Mouse (Mus musculus) kidney, adult 11 months (tissue): ENCODE measurements around the gene Ebf1.

Source experiments
- DNase-seq: peaks from one replicate; pipeline ENCODE4 v3.0.0; 2022

The Ebf1 gene

DNA sequence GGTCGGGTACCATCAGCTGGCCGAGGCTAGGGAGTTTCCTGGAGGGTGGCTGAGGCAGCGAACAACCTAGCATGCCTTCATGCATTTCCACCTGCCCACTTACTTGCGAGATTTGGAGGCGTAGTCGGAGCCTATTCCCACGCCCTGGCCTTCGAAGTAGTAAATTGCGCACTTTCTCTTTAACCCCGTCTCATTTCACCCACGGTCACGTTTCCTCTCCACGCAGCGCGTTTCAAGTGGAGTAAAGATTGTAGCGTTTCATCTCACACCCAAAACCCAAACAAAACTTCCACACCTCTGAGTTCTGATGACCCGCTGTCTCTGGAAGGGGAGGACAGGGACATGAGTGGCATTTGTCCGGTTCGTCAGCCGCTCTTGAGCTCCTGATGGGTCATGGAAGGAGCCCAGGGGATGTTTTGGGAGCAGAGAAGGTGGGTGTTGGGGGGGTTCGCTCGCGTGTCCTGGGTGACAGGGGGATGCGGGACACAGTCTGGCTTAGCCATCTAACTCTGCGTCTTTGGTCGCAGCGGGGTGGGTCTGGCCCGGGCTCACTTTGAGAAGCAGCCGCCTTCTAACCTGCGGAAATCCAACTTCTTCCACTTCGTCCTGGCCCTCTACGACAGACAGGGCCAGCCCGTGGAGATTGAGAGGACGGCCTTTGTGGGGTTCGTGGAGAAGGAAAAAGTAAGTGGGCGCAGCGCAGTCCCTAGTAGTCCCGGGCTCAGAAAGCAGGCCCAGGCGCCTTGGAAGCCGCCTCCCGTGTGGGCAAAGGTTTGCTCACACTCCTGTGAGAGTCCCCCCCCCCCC, 3.0 kb downstream of the Ebf1 start:
- DNase-seq: no peak

DNA sequence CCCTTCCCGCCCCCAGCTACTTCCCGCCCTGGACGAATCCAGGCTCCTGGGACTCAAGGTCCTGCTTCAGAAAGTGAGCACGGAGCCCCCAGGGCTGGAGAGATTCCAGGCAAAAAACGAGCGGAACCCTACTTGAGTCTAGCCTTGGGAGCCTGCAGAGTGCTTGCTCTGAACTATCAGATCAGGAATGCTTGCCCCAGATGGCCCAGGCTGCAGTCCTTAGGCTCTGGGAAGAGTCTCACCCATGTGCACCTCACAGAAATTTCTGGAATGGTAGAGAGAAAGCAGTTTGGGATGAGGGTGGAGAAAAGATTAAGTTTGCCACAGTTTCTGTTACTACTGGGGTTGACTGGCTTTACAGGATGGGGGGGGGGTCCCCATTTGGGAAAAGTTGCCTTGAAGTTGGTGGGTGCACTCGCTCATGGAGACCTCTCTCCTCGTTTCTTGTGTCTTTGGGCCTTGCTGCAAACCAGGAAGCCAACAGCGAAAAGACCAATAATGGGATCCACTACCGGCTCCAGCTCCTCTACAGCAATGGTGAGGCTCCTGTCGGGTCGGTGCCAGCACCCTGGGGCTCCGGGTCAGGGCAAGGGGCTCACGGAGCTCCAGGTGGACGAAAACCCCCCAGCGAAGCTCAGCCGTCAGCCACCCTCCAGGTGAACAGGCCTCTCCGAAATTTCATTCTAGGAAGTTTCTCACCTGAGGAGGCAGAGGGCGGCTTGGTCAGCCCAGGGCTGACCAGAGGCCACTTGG, 3.8 kb downstream of the Ebf1 start:
- DNase-seq: no peak

DNA sequence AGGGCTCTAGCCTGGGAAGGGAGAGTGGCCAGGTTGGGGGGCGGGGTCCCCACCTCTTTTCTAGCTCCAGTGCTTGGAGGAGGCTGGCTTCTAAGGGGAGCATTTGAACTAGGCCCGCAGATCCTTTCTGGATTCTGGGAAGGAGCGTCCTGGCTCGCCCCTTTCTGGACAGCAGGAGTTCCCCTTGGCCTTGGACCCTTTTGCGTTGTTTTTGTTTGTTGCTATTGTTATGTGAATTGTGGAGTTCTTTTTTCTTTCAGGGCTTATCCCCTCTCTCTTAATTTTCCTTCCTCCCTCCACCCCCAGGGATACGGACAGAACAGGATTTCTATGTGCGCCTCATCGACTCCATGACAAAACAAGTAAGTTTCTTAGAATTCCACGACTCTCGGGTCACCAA, 4.5 kb downstream of the Ebf1 start:
- no peak for DNase-seq

DNA sequence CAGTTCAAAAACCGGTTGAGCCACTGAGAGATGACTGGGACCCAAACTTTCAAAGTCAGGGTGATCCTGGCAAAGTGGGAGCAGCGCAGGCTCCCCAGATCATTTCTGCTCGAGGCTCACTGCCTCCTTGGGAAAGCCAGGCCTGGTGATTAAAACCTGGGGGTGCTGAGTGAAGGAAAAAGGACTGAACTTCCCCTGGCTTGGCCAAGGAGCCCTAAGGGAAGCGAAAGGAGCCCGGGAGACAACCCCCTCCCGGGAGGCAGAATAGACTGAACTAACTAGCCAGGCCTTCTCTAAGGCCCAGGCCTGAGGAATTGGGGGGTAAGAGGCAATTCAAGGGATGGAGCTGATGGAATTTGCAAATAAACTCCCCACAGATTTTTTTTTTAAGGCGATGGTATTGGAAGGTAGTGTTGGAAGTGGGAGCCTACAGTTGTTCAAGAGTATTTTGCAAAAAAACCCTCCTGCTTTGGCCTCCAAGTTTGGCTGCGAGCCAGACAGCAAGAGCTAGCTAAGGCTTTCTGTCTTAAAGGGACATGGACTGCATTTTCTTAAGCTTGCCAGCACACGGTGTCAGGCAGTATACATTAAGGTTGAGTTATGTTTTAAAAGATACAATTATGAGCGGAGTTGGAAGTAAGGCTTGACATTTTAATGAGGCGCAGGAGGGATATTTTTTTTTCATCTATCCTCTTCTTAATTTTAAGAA, 5.1 kb downstream of the Ebf1 start:
- no peak for DNase-seq

DNA sequence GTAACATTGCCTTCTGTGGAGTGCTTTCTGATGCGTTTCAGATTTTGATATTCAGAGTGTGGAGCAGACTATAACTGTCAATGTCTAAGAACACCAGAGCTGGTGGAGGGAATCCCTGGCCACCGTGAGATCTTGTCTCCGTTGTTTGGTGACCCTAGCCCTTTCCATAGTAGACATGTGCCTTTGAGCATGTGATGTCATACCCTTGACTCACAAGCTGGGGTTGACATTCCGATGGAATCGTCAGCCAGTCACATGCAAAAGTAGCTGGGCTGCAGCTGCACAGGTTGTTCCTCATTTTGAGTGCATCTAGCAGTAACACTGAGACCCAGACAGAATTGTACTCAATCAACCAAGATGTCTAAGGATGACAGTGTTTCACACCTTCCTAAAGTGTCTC, 7.4 kb downstream of the Ebf1 start:
- DNase-seq: no peak

- no peak for DNase-seq
Observed at GRCm38 (mm10) chr11:44626065-44626464, 8.9 kb downstream of the Ebf1 start.

- DNase-seq: no peak
Observed at GRCm38 (mm10) chr11:44628412-44628811, 11.3 kb downstream of the Ebf1 start.

- DNase-seq: no peak
Observed at GRCm38 (mm10) chr11:44632064-44632968, 15.2 kb downstream of the Ebf1 start.

DNA sequence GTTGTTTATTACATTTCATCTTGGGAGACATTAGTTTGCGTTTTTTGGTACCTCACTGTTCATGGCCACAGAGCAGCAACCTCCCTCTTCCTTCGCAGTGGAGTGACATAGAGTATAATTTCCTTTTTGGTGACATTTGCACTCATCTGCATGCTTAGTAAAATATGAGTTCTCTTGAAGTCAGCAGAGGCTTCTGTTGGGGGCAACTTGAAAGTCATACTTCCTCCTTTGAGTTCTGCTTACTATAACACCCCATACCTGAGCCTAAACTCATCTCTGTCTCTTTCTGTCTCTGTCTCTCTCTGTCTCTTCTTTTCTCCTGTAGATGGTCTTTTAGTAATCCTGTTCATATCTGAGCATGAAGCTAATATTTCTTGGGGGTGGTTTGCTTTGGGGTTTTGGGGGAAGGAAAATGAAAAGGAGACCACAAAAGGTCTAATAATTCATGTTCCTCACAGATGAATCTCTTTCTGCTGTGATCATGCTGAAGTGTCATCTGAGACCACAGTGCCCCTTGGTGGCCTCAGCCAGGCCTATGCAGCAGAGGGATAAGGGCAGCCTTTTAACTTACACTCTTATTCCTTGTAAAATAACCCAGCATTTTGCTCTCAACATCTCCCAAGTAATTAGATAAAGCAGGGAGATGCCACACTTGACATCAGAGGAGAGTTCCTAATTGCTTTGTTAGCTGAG, 16.0 kb downstream of the Ebf1 start:
- DNase-seq: no peak

- DNase-seq: no peak
Observed at GRCm38 (mm10) chr11:44634552-44635193, 17.6 kb downstream of the Ebf1 start.

DNA sequence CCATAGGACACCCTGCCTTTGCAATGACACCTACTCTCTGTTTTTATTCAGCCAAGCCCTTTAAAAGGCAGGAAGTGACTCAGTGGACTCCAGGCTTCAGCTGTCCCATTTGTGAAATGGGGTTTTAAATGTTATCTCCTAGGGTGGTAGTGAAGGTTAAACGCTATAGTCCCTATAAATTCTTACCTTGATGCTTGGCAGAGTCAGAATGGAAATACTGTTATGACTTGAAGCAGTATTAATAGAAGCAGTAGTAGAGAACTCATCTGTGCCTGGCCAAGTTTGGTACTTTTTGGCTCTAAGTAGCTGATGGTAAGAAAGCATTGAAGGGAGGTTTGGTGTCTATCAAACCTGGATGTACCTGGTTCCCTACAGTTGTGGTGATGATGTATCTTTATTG, 19.1 kb downstream of the Ebf1 start:
- no peak for DNase-seq

DNA sequence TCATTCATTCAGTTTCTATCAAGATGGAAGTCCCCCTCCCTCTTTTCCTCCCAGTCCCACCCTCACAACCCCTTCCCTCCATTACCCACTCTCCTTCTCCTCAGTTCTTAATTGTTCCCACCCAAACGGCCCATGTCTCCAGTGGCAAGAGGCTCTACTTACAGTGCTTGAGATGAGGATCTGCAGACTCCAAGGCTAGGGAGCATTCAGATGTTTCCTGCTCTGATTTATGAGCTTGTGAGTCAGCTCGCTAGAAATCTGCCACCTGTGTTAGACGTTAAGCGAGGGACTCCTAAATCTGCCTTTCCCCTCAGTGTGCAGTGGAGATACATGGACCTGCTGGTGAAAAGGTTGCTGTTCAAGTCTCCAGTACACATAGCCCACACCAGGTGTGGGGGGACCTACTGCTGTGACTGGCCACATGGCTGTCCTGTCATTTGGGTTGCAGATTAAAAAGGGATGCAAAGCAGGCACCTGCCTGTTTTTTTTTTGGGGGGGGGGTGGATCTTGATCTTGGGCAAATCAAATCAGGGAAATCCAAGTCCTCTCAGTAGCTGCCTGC, 21.2 kb downstream of the Ebf1 start:
- no peak for DNase-seq

DNA sequence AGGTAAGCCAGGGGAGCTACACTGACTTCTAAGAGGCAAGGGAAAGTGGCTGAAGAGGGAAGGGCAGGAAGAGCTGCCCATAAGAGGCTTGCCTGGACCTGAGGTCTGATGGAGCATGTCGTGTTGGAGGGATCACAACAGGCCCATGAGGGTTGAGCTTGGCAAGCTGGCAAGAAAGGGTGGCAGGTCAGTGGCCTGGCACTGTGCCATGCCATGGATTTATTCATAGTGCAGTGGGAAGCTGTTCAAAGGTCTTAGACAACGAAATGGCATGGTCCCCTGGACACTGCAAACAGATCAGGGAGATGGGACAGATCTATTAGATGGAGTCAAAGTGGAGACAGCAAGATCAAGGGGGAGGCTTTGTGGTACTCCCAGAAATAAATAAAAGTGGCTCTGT, 24.4 kb downstream of the Ebf1 start:
- DNase-seq: peak; percentile 20

GRCm38 (mm10) chr11:44654340-44655019, 37.4 kb downstream of the Ebf1 start:
- DNase-seq: no peak

- DNase-seq: no peak
Observed at GRCm38 (mm10) chr11:44655468-44655867, 38.4 kb downstream of the Ebf1 start.

DNA sequence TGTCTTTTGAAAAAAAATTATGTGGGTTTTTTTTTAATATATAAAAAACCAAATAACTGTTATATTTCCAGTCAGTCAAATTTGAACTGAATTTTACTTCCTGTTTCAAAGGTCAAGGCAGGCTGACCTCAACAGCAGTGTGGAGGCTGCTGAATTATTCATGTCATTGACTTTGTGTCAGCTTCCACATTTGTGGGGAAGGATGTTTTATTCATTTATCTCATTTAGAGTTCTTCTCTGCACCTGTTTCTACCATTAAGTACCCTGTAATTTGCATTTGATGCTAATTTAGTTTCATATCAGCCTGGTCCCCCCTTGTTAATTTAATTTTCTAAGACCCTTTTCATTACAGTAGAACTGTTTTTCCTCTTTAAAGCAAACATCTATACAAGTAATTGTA, 39.8 kb downstream of the Ebf1 start:
- DNase-seq: no peak

DNA sequence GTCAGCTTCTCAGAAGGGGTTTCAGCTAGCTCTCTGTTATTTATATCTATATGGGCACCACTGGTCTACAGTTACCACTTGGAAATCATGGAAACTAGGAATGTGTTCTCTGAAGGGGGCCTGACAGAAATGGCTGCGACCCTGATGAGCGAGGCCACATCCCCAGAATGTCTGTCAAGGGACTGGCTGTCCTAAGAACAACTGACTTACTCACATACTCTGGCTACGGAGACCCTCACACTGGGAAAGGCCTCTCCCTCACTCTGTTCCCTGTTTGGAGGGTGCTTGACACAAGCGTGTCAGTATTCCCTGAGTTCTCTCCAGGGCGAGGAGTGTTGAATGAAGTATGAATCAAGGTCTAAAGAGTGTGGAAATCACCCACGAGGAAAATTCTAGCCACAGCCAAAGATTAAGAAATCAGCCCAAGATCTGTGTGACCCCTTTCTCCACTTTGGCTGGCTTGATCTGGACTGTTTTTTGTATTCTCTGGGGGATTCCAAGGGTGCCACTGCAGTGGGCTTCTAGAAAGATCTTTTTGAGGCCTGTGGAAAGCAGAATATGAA, 40.8 kb downstream of the Ebf1 start:
- DNase-seq: no peak

DNA sequence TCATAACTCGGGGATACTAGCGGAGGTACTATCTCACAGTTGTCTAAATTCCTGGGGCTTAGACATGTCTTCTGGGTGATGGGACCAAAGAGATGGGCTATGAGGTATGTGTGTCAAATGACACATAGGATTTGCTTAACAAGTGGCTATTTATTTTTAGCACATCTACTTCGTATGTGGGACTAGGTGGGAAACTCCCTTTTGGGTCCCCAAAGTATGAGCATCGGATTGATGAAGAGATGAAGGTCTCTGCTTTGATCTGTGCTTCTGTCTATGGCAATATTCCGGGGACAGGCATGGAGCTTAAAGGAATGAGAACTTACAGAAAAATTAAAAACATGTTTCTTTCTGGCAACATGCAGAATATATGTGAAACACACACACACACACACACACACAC, 44.8 kb downstream of the Ebf1 start:
- DNase-seq: no peak

GRCm38 (mm10) chr11:44663609-44664141, 46.6 kb downstream of the Ebf1 start:
- DNase-seq: no peak

DNA sequence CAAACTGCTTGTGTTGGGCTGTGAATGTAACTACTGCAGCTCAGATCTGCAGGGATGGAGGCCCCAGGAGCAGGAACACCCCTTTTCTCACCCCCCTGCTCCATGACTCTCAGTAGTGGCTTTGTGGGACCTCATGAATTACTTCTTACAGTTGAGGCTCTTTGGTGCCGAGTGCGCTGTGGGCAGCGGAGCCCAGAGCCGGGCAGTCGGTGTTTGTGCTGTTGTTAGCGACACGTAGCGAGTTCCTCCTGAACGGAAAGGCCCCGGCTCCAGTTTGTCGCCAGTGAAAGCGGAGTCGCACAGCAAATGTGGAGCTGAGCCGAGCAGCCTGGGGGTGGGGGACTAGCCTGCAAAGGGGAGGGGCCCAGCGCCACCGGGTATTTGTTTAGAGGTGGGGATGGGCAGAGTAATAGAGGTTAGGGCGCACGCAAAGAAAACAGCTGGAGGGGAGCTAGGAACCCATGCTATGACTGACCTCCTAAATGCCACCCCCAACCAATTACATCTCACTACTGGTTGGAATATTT, 48.1 kb downstream of the Ebf1 start:
- DNase-seq: peak; percentile 50
